Mouse (Mus musculus) thymus, postnatal 4 days (tissue): ENCODE results near the gene H2al1b.
"Not testable (repeated sequence)": the region's sequence is repeated elsewhere in the genome, so short reads cannot be mapped to it uniquely, and the experiment has no call there.

Experiments
- DNase-seq: peaks from one replicate; pipeline ENCODE4 v3.0.0; 2021

H2al1b gene

GRCm38 (mm10) chrX:11302132-11302531 lies at the start of gene H2al1b:
H2al1b (plus strand) TSS chrX:11302432.
- DNase-seq: not testable (repeated sequence)

- no peak for DNase-seq
These were observed 48.2 kb upstream of the H2al1b start for GRCm38 (mm10) chrX:11254062-11254461.

DNA sequence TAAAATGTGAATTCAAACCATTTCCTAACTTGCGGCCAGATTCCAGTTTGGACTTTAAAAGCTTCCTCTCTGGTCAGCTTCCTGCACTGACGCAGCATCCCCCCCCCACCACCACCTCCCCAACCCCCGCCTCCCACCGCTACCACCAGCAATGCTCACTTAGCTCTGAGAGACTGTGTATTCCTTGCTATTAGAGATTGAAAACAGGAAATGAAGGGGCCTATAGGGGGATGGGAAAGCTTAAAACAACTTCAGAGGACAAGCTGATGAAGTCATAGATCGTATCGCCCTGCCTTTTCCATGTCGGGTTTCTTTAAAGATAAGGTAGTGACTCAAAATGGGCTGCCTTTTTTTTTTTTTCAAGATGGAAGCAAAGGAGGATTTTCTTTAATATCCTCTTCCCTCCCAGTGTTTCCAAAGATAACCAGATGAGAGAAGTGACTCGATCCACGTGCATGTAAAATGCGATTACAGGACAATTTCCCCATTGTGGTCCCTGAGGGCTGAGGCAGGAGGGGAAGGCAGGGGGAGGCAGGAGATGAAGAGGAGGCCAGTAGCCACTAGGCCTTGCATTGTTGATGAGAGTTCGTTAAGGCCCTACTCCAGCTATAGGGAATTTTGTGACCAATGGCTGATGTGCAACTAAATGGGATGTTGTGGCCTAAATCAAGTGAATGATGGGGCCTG lies 47.6 kb upstream of the H2al1b start:
- no peak for DNase-seq

DNA sequence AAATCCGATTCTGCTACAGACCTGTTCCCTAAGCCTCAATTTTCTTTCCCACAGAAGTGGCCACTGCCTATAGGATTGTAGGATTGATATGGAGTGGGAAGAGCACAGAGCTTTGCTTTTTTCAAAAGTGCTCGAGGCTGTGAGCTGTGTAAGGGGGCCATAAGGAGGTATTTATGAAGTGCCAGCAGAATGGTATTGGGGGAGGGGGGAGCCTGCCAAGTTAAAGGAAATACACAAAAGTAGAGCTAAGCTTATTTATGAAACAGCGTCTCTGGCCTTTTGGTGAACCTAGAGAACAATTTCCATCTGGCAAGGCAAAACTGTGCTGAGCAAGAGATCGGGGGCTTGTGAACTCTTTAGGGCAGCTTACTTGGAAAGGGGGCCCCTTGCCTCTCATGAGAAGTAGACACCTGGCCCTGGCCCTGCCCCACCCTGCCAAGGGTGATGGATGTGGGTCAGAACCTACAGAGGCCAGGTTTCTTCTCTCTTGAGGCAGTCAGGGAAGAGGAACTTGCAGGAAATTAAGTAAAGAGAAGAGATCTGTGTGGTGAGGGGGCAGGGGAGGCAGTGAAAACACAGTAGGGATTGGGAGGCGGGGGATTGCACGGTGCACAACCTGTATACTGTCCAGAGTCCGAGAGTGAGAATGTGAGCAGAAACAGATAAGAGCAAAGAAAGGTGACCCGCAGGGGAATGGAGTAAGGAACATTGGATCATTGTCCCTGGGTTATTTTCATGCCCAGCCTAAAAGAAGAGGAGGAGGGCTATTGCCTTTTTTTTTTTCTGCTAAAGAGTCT lies 46.5 kb upstream of the H2al1b start:
- no peak for DNase-seq

GRCm38 (mm10) chrX:11264918-11265317 lies 37.3 kb upstream of the H2al1b start:
- DNase-seq: no peak

DNA sequence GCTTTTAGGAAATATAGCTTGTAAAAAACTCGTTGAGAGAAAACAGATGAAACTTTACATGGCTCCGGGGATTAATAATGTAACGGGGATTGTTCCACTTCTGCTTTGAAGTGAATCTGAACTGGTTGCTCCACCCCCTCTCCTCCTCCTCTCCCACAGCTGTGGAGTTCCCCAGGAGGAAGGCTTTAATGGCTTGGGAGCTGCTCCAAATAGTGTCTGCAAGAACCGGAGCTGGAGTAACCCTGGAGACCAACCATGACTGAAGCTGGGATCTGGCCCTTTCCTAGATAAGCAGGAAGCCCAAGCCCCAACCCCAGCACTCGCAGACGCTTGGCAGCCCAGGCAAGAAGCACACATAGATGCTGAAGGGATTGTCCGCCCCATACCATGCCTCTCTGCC lies 34.4 kb upstream of the H2al1b start:
- DNase-seq: no peak

DNA sequence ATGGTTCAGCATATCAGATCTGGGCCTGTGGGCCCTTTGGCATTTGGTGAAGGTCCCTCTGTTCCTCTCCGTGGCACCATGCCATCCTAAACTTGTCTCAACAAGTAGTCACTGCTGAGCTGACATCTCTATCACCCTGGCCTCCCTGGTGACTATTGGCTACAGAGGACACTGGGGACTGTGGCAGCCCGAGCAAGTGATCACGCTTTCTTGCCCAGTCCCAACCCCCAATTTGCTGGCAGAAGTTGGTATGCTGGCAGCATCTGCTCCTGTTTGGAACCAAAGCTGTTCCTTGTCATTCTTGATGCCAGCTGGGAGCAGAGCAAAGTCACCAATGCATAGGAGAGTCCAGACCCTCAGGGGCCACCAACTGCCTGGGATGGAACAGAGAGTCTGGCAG lies 33.2 kb upstream of the H2al1b start:
- no peak for DNase-seq

GRCm38 (mm10) chrX:11273190-11273589 lies 29.0 kb upstream of the H2al1b start:
- no peak for DNase-seq

DNA sequence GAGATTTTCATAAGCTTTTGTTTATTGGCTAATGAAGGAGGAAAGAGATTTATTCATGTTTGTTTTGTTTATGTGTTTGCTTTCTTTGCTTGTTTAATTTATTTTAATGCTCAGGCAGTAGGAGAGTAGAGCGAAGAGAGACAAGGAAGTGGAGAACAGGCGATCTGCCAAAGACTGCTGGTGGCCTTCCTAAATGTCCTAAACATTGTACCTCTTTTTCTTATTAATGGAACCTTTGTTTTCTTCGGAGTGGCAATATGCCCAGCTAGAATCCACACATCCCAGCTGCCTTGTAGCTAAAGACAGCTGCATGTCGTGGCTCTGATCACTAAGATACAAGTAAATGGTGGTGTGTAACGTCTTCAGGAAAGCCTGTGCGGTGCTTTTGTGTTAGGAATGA lies 25.1 kb upstream of the H2al1b start:
- DNase-seq: no peak

DNA sequence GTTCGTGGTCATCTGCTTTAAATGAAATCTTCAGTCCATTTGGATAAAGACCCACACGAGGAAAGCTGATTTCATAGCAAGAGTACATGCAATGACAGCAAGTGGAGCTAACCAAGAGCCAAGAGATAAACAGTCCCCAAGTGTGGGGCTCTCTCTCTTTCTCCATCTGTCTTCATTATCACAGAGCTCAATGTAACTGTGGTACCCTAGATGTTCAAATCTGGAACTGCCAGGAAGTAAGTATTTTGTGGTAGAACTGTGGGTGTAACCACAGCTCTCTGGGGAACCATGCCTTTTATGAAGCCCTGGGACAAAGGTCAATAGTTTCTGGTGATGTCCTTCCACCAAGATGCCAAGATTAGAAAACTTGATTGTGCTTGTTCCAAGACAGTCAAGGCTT lies 21.5 kb upstream of the H2al1b start:
- DNase-seq: no peak

DNA sequence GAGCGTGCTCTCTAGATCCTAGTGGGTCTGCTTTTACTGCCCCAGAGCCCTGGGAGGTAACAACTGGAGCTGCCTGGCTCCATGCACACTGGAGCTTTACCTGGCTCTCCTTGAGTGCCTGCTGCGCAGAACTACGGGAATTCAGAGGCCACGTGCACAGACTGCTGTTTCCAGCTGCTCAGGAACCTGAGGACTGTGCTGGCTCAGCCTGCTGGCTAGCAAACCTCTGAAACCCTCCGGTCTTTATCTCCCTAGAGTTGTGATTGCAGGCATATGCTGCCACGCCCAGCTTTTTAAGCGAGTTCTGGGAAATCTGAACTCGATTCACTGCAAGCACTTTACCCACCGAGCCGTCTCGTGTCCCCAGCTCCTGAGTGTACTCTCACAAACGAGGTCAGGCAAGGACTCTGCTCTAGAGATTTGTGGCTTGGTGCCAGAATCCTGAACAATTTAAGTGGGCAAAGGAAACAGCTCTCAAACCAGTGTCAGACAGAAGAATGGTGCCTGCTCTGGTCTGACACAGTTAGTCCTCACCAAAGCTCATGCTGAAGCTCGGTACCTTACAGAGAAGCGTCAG lies 13.8 kb upstream of the H2al1b start:
- DNase-seq: no peak

- no peak for DNase-seq
These were observed 13.0 kb upstream of the H2al1b start for GRCm38 (mm10) chrX:11289244-11289643.

- not testable (repeated sequence) for DNase-seq
These were observed 3.3 kb upstream of the H2al1b start, which contains the start of gene H2al1a for GRCm38 (mm10) chrX:11298957-11299356. H2al1a (plus strand) TSS chrX:11299257.

DNA sequence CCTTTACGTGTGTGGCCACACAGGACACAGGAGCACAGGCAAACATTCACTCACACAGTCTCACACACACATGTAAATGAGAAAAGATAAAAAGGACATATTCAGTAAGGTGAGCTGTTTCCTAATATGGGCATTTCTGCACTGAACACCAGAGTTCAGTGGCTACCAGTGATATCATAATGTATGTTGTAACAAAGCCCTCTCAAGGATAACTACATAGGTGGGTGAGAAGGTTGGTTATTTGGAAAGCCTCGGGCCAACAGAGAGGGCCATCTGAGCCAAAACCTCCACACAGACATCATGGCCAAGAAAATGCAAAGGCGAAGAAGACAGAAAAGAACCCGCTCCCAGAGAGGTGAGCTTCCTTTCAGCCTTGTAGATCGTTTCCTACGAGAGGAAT lies 3.1 kb downstream of the H2al1b start, which contains the start of gene H2al1c:
Gene H2al1c, plus strand, starts transcription at position 301 of the 400 bp plus-strand sequence.
- DNase-seq: not testable (repeated sequence)

GRCm38 (mm10) chrX:11308524-11308923 lies 6.3 kb downstream of the H2al1b start, which contains the start of gene H2al1d:
H2al1d (plus strand) TSS chrX:11308824.
- DNase-seq: not testable (repeated sequence)

DNA sequence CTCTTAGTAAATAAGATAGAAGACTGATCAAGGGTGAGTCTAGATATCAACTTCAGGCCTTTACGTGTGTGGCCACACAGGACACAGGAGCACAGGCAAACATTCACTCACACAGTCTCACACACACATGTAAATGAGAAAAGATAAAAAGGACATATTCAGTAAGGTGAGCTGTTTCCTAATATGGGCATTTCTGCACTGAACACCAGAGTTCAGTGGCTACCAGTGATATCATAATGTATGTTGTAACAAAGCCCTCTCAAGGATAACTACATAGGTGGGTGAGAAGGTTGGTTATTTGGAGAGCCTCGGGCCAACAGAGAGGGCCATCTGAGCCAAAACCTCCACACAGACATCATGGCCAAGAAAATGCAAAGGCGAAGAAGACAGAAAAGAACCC lies 9.4 kb downstream of the H2al1b start, which contains the start of gene H2al1e:
Gene H2al1e, plus strand, starts transcription at position 301 of the 400 bp plus-strand sequence.
- not testable (repeated sequence) for DNase-seq

GRCm38 (mm10) chrX:11314858-11315257 lies 12.6 kb downstream of the H2al1b start, which contains the start of gene H2al1f:
H2al1f (plus strand) TSS chrX:11315158.
- not testable (repeated sequence) for DNase-seq

- DNase-seq: not testable (repeated sequence)
These were observed 15.7 kb downstream of the H2al1b start, which contains the start of gene H2al1g for GRCm38 (mm10) chrX:11317956-11318355. H2al1g (plus strand) TSS chrX:11318256.

DNA sequence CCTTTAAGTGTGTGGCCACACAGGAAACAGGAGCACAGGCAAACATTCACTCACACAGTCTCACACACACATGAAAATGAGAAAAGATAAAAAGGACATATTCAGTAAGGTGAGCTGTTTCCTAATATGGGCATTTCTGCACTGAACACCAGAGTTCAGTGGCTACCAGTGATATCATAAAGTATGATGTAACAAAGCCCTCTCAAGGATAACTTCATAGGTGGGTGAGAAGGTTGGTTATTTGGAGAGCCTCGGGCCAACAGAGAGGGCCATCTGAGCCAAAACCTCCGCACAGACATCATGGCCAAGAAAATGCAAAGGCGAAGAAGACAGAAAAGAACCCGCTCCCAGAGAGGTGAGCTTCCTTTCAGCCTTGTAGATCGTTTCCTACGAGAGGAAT lies 19.0 kb downstream of the H2al1b start, which contains the start of gene H2al1h:
Gene H2al1h, plus strand, starts transcription at position 301 of the 400 bp plus-strand sequence.
- DNase-seq: not testable (repeated sequence)

- not testable (repeated sequence) for DNase-seq
These were observed 22.1 kb downstream of the H2al1b start, which contains the start of gene H2al1i for GRCm38 (mm10) chrX:11324359-11324758. H2al1i (plus strand) TSS chrX:11324659.

DNA sequence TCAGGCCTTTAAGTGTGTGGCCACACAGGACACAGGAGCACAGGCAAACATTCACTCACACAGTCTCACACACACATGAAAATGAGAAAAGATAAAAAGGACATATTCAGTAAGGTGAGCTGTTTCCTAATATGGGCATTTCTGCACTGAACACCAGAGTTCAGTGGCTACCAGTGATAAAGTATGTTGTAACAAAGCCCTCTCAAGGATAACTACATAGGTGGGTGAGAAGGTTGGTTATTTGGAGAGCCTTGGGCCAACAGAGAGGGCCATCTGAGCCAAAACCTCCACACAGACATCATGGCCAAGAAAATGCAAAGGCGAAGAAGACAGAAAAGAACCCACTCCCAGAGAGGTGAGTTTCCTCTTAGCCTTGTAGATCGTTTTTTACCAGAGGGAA lies 25.3 kb downstream of the H2al1b start, which contains the start of gene H2al1j:
Gene H2al1j, plus strand, starts transcription at position 301 of the 400 bp plus-strand sequence.
- DNase-seq: not testable (repeated sequence)

- no peak for DNase-seq
These were observed 43.5 kb downstream of the H2al1b start for GRCm38 (mm10) chrX:11345762-11346161.

DNA sequence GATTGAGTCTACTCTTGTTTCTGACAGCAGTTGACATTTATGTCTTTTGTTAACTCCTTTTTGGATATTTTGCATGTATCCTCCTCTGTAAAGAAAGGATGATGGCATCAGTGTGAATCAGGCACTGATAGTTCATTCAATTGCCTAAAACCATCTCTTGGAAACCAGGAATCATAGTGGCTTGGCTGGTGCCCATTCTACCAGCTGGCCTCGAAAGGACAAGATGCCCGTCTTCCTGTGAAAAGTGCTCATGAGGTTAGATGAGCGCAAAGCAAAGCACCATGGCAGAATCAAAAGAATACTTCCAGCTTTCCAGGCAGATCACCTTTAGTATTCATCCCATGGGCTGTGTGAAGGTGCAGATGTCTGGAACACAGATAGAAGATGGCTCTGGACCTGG lies 44.5 kb downstream of the H2al1b start:
- DNase-seq: no peak
